Mouse (Mus musculus): ENCODE data around the gene Ccl17.

Ccl17 gene

GRCm38 (mm10) chr8:94789256-94789955, 20.8 kb upstream of the Ccl17 start:
- DNase-seq (ENCODE audit: low read depth, low spot score): no peak

GRCm38 (mm10) chr8:94794368-94794767, 15.9 kb upstream of the Ccl17 start:
- no peak for DNase-seq (ENCODE audit: low read depth, low spot score)

GRCm38 (mm10) chr8:94794782-94795181, 15.5 kb upstream of the Ccl17 start:
- no peak for DNase-seq (ENCODE audit: low read depth, low spot score)

- peak; percentile 76 for DNase-seq (ENCODE audit: low read depth, low spot score)
These were observed 9.8 kb upstream of the Ccl17 start for GRCm38 (mm10) chr8:94800278-94800968.

GRCm38 (mm10) chr8:94801293-94802095, 8.8 kb upstream of the Ccl17 start:
- peak; percentile 81 for DNase-seq (ENCODE audit: low read depth, low spot score)

- no peak for DNase-seq (ENCODE audit: low read depth, low spot score)
These were observed 7.9 kb upstream of the Ccl17 start for GRCm38 (mm10) chr8:94802375-94802774.

GRCm38 (mm10) chr8:94803551-94803950, 6.7 kb upstream of the Ccl17 start:
- no peak for DNase-seq (ENCODE audit: low read depth, low spot score)

- DNase-seq (ENCODE audit: low read depth, low spot score): no peak
These were observed 5.5 kb upstream of the Ccl17 start for GRCm38 (mm10) chr8:94804546-94805340.

- DNase-seq (ENCODE audit: low read depth, low spot score): no peak
These were observed 4.4 kb upstream of the Ccl17 start for GRCm38 (mm10) chr8:94805811-94806210.

- no peak for DNase-seq (ENCODE audit: low read depth, low spot score)
These were observed 2.7 kb upstream of the Ccl17 start for GRCm38 (mm10) chr8:94807506-94807905.

- DNase-seq (ENCODE audit: low read depth, low spot score): no peak
These were observed 1.9 kb upstream of the Ccl17 start for GRCm38 (mm10) chr8:94808372-94808771.

GRCm38 (mm10) chr8:94810855-94811254, 602 bp downstream of the Ccl17 start:
- no peak for DNase-seq (ENCODE audit: low read depth, low spot score)

GRCm38 (mm10) chr8:94811654-94812053, 1.4 kb downstream of the Ccl17 start:
- DNase-seq (ENCODE audit: low read depth, low spot score): no peak

GRCm38 (mm10) chr8:94812645-94813098, 2.4 kb downstream of the Ccl17 start:
- peak; percentile 90 for DNase-seq (ENCODE audit: low read depth, low spot score)

- no peak for DNase-seq (ENCODE audit: low read depth, low spot score)
These were observed 4.3 kb downstream of the Ccl17 start for GRCm38 (mm10) chr8:94814556-94814955.

GRCm38 (mm10) chr8:94817933-94818332, 7.7 kb downstream of the Ccl17 start:
- DNase-seq (ENCODE audit: low read depth, low spot score): no peak

- DNase-seq (ENCODE audit: low read depth, low spot score): no peak
These were observed 9.5 kb downstream of the Ccl17 start for GRCm38 (mm10) chr8:94819671-94820179.

- peak; percentile 51 for DNase-seq (ENCODE audit: low read depth, low spot score)
These were observed 10.3 kb downstream of the Ccl17 start for GRCm38 (mm10) chr8:94820553-94820952.

- no peak for DNase-seq (ENCODE audit: low read depth, low spot score)
These were observed 11.1 kb downstream of the Ccl17 start for GRCm38 (mm10) chr8:94821381-94821780.

- peak; percentile 89 for DNase-seq (ENCODE audit: low read depth, low spot score)
These were observed 12.6 kb downstream of the Ccl17 start for GRCm38 (mm10) chr8:94822637-94823560.

Data from ES-CJ7 (cell line).